In the genomic region with DNA sequence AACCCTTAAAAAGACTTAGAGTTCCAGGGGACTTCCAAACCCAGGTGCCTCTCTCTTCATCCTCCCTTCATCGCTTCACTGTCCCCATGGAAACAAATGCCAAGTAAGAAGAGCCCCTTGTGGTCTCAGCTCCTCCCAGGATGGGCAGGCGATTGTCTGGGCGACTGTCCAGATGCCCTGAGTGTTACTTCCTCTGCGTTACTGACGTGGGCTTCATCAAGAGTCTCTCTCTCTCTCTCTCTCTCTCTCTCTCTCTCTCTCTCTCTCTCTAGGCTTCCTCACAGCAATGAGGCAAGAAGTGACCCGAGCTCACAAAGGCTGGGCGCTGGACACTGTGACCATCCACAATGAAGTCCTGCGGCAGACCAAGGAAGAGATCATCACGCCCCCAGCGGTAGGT, we compare ENCODE assay signal across 20 mouse cellular contexts. TPM values are rescaled to one million over a fixed set of nuclear protein-coding genes. Genes with fewer than 3 reads are reported as not detected.
DNase-seq lines count a peak whose midpoint lies in the region; ATAC-seq and TF ChIP-seq lines count a peak whose summit lies in the region.
"Had no signal": no experiment of that assay in that cellular context is flagged by ENCODE, and none has a peak within 500 bp of the region (broad histone marks: within the 10 kb centered on the region; RNA-seq: fewer than 3 reads in every experiment).

No protein-coding gene starts in this region.

- ATAC-seq in hindbrain, postnatal 0 days: no peak
- no peak for ATAC-seq in hindbrain, embryonic 16.5 days
- ATAC-seq in lung, embryonic 14.5 days (ENCODE audit: insufficient read depth): peak; percentile 52; the same call in 1 of the 2 replicates
- ATAC-seq: CD4-positive, CD25-positive, alpha-beta regulatory T cell, adult 4 months; forebrain, embryonic 16.5 days had no signal

- no peak for TF ChIP-seq CTCF in hindbrain, postnatal 0 days (IDR thresholded peaks at IDR 0.05; ENCODE audit: low read depth)
- no peak for TF ChIP-seq CTCF in lung, embryonic 14.5 days (IDR thresholded peaks at IDR 0.05; ENCODE audit: low read depth)

- H3K36me3 ChIP-seq in hindbrain, postnatal 0 days (ENCODE audit: insufficient read depth, low read length): no peaks in the 10 kb centered on the region
- H3K36me3 ChIP-seq in hindbrain, embryonic 16.5 days (ENCODE audit: control insufficient read depth, insufficient read depth, low read length): no peaks in the 10 kb centered on the region
- H3K36me3 ChIP-seq in lung, embryonic 14.5 days (ENCODE audit: insufficient read depth): no peaks in the 10 kb centered on the region
- H3K36me3 ChIP-seq: embryonic facial prominence, embryonic 10.5 days; forebrain, embryonic 10.5 days; liver, embryonic 13.5 days had no signal

- 32% methylated on average over 10 of the region's 10 CpGs for WGBS in hindbrain, postnatal 0 days
- whole genome bisulfite sequencing in hindbrain, embryonic 16.5 days: 25% methylated on average over 10 of the region's 10 CpGs
- 16% methylated on average over 10 of the region's 10 CpGs for WGBS in lung, embryonic 14.5 days

- H3K27me3 ChIP-seq in hindbrain, postnatal 0 days (ENCODE audit: insufficient read depth, low read length): no peaks in the 10 kb centered on the region
- H3K27me3 ChIP-seq in hindbrain, embryonic 16.5 days (replicated peaks; ENCODE audit: control insufficient read depth, insufficient read depth, low read length): no peaks in the 10 kb centered on the region
- no peaks in the 10 kb centered on the region for H3K27me3 ChIP-seq in lung, embryonic 14.5 days (ENCODE audit: insufficient read depth, low read length)
- H3K27me3 ChIP-seq: liver, embryonic 13.5 days had no signal

- peak; percentile 14 for DNase-seq in hindbrain, postnatal 0 days (ENCODE audit: low spot score)
- peak; percentile 25 for DNase-seq in 416B (ENCODE audit: low read depth)
- peak; percentile 83 for DNase-seq in lung, embryonic 14.5 days
- DNase-seq in lung, postnatal 25 days (ENCODE audit: low spot score): peak; percentile 57
- DNase-seq in gastrocnemius, postnatal 25 days: no peak
- DNase-seq in kidney, adult 18-20 months: no peak
- DNase-seq in adrenal gland, adult 8-10 months: no peak
- DNase-seq: cerebellum, adult 9-10 months; gastrocnemius, postnatal 14 days; kidney, adult 11 months; liver, embryonic 13.5 days; midbrain, embryonic 14.5 days; right cerebral cortex, adult 18-20 months had no signal

- H3K4me3 ChIP-seq in hindbrain, postnatal 0 days (ENCODE audit: low read length): no peak overlapping the region
- no peak overlapping the region for H3K4me3 ChIP-seq in hindbrain, embryonic 16.5 days (ENCODE audit: low read length)
- no peak overlapping the region for H3K4me3 ChIP-seq in lung, embryonic 14.5 days (ENCODE audit: low read depth, low read length)
- H3K4me3 ChIP-seq: embryonic facial prominence, embryonic 10.5 days; forebrain, embryonic 10.5 days; left cerebral cortex, adult 2 months; liver, embryonic 13.5 days had no signal

- no peaks in the 10 kb centered on the region for H3K9me3 ChIP-seq in hindbrain, postnatal 0 days (ENCODE audit: low read length)
- no peaks in the 10 kb centered on the region for H3K9me3 ChIP-seq in hindbrain, embryonic 16.5 days (ENCODE audit: control insufficient read depth, low read length)
- H3K9me3 ChIP-seq in lung, embryonic 14.5 days (ENCODE audit: low read depth, low read length): no peaks in the 10 kb centered on the region
- H3K9me3 ChIP-seq: embryonic facial prominence, embryonic 10.5 days had no signal

- no peak overlapping the region for H3K27ac ChIP-seq in hindbrain, postnatal 0 days
- H3K27ac ChIP-seq in hindbrain, embryonic 16.5 days (ENCODE audit: low read depth, low read length): no peak overlapping the region
- no peak overlapping the region for H3K27ac ChIP-seq in lung, embryonic 14.5 days (ENCODE audit: low read depth)
- H3K27ac ChIP-seq: embryonic facial prominence, embryonic 10.5 days; forebrain, embryonic 10.5 days; kidney, postnatal 0 days; left cerebral cortex, adult 2 months; liver, embryonic 13.5 days had no signal

- H3K9ac ChIP-seq in hindbrain, postnatal 0 days (replicated peaks; ENCODE audit: low read length): no peak overlapping the region
- H3K9ac ChIP-seq in hindbrain, embryonic 16.5 days (ENCODE audit: low read depth, low read length): no peak overlapping the region
- no peak overlapping the region for H3K9ac ChIP-seq in lung, embryonic 14.5 days
- H3K9ac ChIP-seq: liver, embryonic 13.5 days had no signal

- H3K4me2 ChIP-seq in hindbrain, postnatal 0 days (ENCODE audit: low read depth, low read length): no peak overlapping the region
- no peak overlapping the region for H3K4me2 ChIP-seq in hindbrain, embryonic 16.5 days (ENCODE audit: low read length)
- H3K4me2 ChIP-seq in lung, embryonic 14.5 days: peak overlapping the region; percentile 2; the same call in 1 of the 2 replicates
- H3K4me2 ChIP-seq: liver, embryonic 13.5 days had no signal

- H3K4me1 ChIP-seq in hindbrain, postnatal 0 days (ENCODE audit: insufficient read depth, low read length): 0 out of 2 replicates have a peak, but pooled peaks cover 3% of the 10 kb centered on the region
- no peaks in the 10 kb centered on the region for H3K4me1 ChIP-seq in hindbrain, embryonic 16.5 days (ENCODE audit: control insufficient read depth, insufficient read depth, low read depth, low read length)
- H3K4me1 ChIP-seq in lung, embryonic 14.5 days (ENCODE audit: insufficient read depth): no peaks in the 10 kb centered on the region
- H3K4me1 ChIP-seq: embryonic facial prominence, embryonic 10.5 days; forebrain, embryonic 10.5 days; liver, embryonic 13.5 days had no signal

RNA-seq across cellular contexts. Expression of a gene that starts 30.6 kb away (rescaled TPM):
- 2.4 and 2.8 TPM in 2 replicates for total RNA-seq in hindbrain, postnatal 0 days (2014; rRNA removed)
- polyA plus RNA-seq in hindbrain, postnatal 0 days (2015; fragmentation: Nextera tagmentation; extraction: Ambion mirVana): 0.69 and 0.83 TPM in 2 replicates
- polyA plus RNA-seq in hindbrain, embryonic 16.5 days (2015; fragmentation: Nextera tagmentation; extraction: Ambion mirVana): 0.89 and 1.0 TPM in 2 replicates
- 4.7 and 6.1 TPM in 2 replicates for polyA plus RNA-seq in lung, embryonic 14.5 days (2014; fragmentation: Nextera tagmentation; extraction: Ambion mirVana)
- not detected for total RNA-seq in gastrocnemius, postnatal 25 days (2021)
- under 1 TPM; 0.08 to 0.20 (median 0.11) TPM for total RNA-seq in adrenal gland, adult 8-10 months (2022)
- total RNA-seq: gastrocnemius, postnatal 14 days had no signal
- polyA plus RNA-seq: forebrain, embryonic 10.5 days; liver, embryonic 13.5 days had no signal

Comparison
In these comparisons a context has a peak if more than half of its experiments do, and no peak if none do; other contexts are left out.
1. DNase-seq: peak in hindbrain, postnatal 0 days (single experiment), 416B (single experiment), lung, embryonic 14.5 days (single experiment) and lung, postnatal 25 days (single experiment); none in gastrocnemius, postnatal 25 days (single experiment), kidney, adult 18-20 months (single experiment) and adrenal gland, adult 8-10 months (single experiment).